Mouse (Mus musculus): Measurements from ENCODE around the gene Srarp. TPM values are rescaled to one million over a fixed set of nuclear protein-coding genes. Genes with fewer than 3 reads are reported as not detected.
A peak's percentile ranks its signal among the peaks of the same experiment; 100 is the strongest.

The Srarp gene
- polyA plus RNA-seq, 1 experiment from 2014 or later, result not detected

- H3K36me3 ChIP-seq (ENCODE audit: insufficient read depth, low read length), result peaks cover 28% of the 10 kb centered on the region
- H3K27me3 ChIP-seq (ENCODE audit: insufficient read depth, low read length), result no peaks in the 10 kb centered on the region
- ATAC-seq (ENCODE audit: low FRiP score, low TSS enrichment), result no peak
- H3K4me2 ChIP-seq (replicated peaks; ENCODE audit: low read depth, low read length), result peak overlapping the region; percentile 83
- WGBS, result 6% methylated on average over 14 of the region's 14 CpGs
- H3K4me1 ChIP-seq (ENCODE audit: insufficient read depth, low read length), result peaks cover 21% of the 10 kb centered on the region
- peak overlapping the region; percentile 98 for H3K4me3 ChIP-seq (ENCODE audit: low read length)
- H3K9ac ChIP-seq (replicated peaks; ENCODE audit: low read length), result peak overlapping the region; percentile 99
- no peak overlapping the region for H3K27ac ChIP-seq (ENCODE audit: low read length)
- no peaks in the 10 kb centered on the region for H3K9me3 ChIP-seq (ENCODE audit: low read length)
Observed at GRCm38 (mm10) chr4:141445328-141445720, 9.4 kb upstream of the Srarp start.

- under 1% methylated on average over 84 of the region's 102 CpGs for WGBS
- Histone ChIP-seq H3K4me2 (replicated peaks; ENCODE audit: low read depth, low read length) (peak within 1 kb of the TSS; percentile 83), H3K27ac (ENCODE audit: low read length) (peak within 1 kb of the TSS; percentile 71), H3K9ac (replicated peaks; ENCODE audit: low read length) (peak within 1 kb of the TSS; percentile 99), H3K4me1 (ENCODE audit: insufficient read depth, low read length) (peaks cover 21% of the 10 kb centered on the region), H3K9me3 (ENCODE audit: low read length) (no peaks in the 10 kb centered on the region), H3K36me3 (ENCODE audit: insufficient read depth, low read length) (peaks cover 26% of the 10 kb centered on the region), H3K4me3 (ENCODE audit: low read length) (peak within 1 kb of the TSS; percentile 98), H3K27me3 (ENCODE audit: insufficient read depth, low read length) (no peaks in the 10 kb centered on the region)
- ATAC-seq (ENCODE audit: low FRiP score, low TSS enrichment), result peak; percentile 91
Observed at GRCm38 (mm10) chr4:141444451-141445327, 8.8 kb upstream of the Srarp start, which contains the start of gene Zbtb17. Zbtb17 (plus strand) TSS chr4:141444654.

GRCm38 (mm10) chr4:141443641-141444429, 7.9 kb upstream of the Srarp start:
- 40% methylated on average over 11 of the region's 11 CpGs for WGBS
- Histone ChIP-seq H3K9me3 (ENCODE audit: low read length) (no peaks in the 10 kb centered on the region), H3K4me1 (ENCODE audit: insufficient read depth, low read length) (peaks cover 21% of the 10 kb centered on the region), H3K9ac (replicated peaks; ENCODE audit: low read length) (peak overlapping the region; percentile 99), H3K27me3 (ENCODE audit: insufficient read depth, low read length) (no peaks in the 10 kb centered on the region), H3K4me2 (replicated peaks; ENCODE audit: low read depth, low read length) (peak overlapping the region; percentile 69), H3K27ac (ENCODE audit: low read length) (peak overlapping the region; percentile 55; the same call in 1 of the 2 replicates), H3K4me3 (ENCODE audit: low read length) (peak overlapping the region; percentile 98), H3K36me3 (ENCODE audit: insufficient read depth, low read length) (peaks cover 17% of the 10 kb centered on the region)
- no peak for ATAC-seq (ENCODE audit: low FRiP score, low TSS enrichment)

- H3K4me2 ChIP-seq (replicated peaks; ENCODE audit: low read depth, low read length), result no peak overlapping the region
- H3K27me3 ChIP-seq (ENCODE audit: insufficient read depth, low read length), result no peaks in the 10 kb centered on the region
- H3K4me1 ChIP-seq (ENCODE audit: insufficient read depth, low read length), result peaks cover 17% of the 10 kb centered on the region
- H3K4me3 ChIP-seq (ENCODE audit: low read length), result no peak overlapping the region
- H3K36me3 ChIP-seq (ENCODE audit: insufficient read depth, low read length), result no peaks in the 10 kb centered on the region
- no peak overlapping the region for H3K9ac ChIP-seq (replicated peaks; ENCODE audit: low read length)
- ATAC-seq (ENCODE audit: low FRiP score, low TSS enrichment), result no peak
- no peaks in the 10 kb centered on the region for H3K9me3 ChIP-seq (ENCODE audit: low read length)
- H3K27ac ChIP-seq (ENCODE audit: low read length), result no peak overlapping the region
Observed at GRCm38 (mm10) chr4:141440877-141441276, 5.0 kb upstream of the Srarp start.

GRCm38 (mm10) chr4:141439083-141439803, 3.3 kb upstream of the Srarp start:
- 73% methylated on average over 12 of the region's 12 CpGs for WGBS
- Histone ChIP-seq H3K27ac (ENCODE audit: low read length) (no peak overlapping the region), H3K4me1 (ENCODE audit: insufficient read depth, low read length) (peaks cover 9% of the 10 kb centered on the region; the same call in 1 of the 2 replicates), H3K4me3 (ENCODE audit: low read length) (no peak overlapping the region), H3K36me3 (ENCODE audit: insufficient read depth, low read length) (no peaks in the 10 kb centered on the region), H3K27me3 (ENCODE audit: insufficient read depth, low read length) (no peaks in the 10 kb centered on the region), H3K9me3 (ENCODE audit: low read length) (no peaks in the 10 kb centered on the region), H3K4me2 (replicated peaks; ENCODE audit: low read depth, low read length) (no peak overlapping the region), H3K9ac (replicated peaks; ENCODE audit: low read length) (no peak overlapping the region)
- no peak for ATAC-seq (ENCODE audit: low FRiP score, low TSS enrichment)

- 81% methylated on average over 18 of the region's 18 CpGs for whole genome bisulfite sequencing
Observed at GRCm38 (mm10) chr4:141433191-141433590, 2.7 kb downstream of the Srarp start.

GRCm38 (mm10) chr4:141432666-141433065, 3.2 kb downstream of the Srarp start:
- no peak for ATAC-seq (ENCODE audit: low FRiP score, low TSS enrichment)
- no peaks in the 10 kb centered on the region for H3K4me1 ChIP-seq (ENCODE audit: insufficient read depth, low read length)
- no peak overlapping the region for H3K27ac ChIP-seq (ENCODE audit: low read length)
- H3K9me3 ChIP-seq (ENCODE audit: low read length), result no peaks in the 10 kb centered on the region
- no peak overlapping the region for H3K4me2 ChIP-seq (replicated peaks; ENCODE audit: low read depth, low read length)
- no peaks in the 10 kb centered on the region for H3K36me3 ChIP-seq (ENCODE audit: insufficient read depth, low read length)
- 54% methylated on average over 13 of the region's 14 CpGs for WGBS
- no peak overlapping the region for H3K4me3 ChIP-seq (ENCODE audit: low read length)
- H3K27me3 ChIP-seq (ENCODE audit: insufficient read depth, low read length), result no peaks in the 10 kb centered on the region
- H3K9ac ChIP-seq (replicated peaks; ENCODE audit: low read length), result no peak overlapping the region

More at GRCm38 (mm10) chr4:141433191-141433590, 2.7 kb downstream of the Srarp start:
- Histone ChIP-seq H3K4me1 (ENCODE audit: insufficient read depth, low read length) (no peaks in the 10 kb centered on the region), H3K4me2 (replicated peaks; ENCODE audit: low read depth, low read length) (no peak overlapping the region), H3K9ac (replicated peaks; ENCODE audit: low read length) (no peak overlapping the region), H3K36me3 (ENCODE audit: insufficient read depth, low read length) (no peaks in the 10 kb centered on the region), H3K27me3 (ENCODE audit: insufficient read depth, low read length) (no peaks in the 10 kb centered on the region), H3K4me3 (ENCODE audit: low read length) (no peak overlapping the region), H3K9me3 (ENCODE audit: low read length) (no peaks in the 10 kb centered on the region), H3K27ac (ENCODE audit: low read length) (no peak overlapping the region)
- ATAC-seq (ENCODE audit: low FRiP score, low TSS enrichment), result no peak

- H3K9ac ChIP-seq (replicated peaks; ENCODE audit: low read length), result no peak overlapping the region
- peaks cover 10% of the 10 kb centered on the region; the same call in 1 of the 2 replicates for H3K4me1 ChIP-seq (ENCODE audit: insufficient read depth, low read length)
- WGBS, result 40% methylated on average over 9 of the region's 9 CpGs
- ATAC-seq (ENCODE audit: low FRiP score, low TSS enrichment), result no peak
- no peak overlapping the region for H3K4me2 ChIP-seq (replicated peaks; ENCODE audit: low read depth, low read length)
- H3K27ac ChIP-seq (ENCODE audit: low read length), result no peak overlapping the region
- no peaks in the 10 kb centered on the region for H3K9me3 ChIP-seq (ENCODE audit: low read length)
- H3K4me3 ChIP-seq (ENCODE audit: low read length), result no peak overlapping the region
- no peaks in the 10 kb centered on the region for H3K36me3 ChIP-seq (ENCODE audit: insufficient read depth, low read length)
- H3K27me3 ChIP-seq (ENCODE audit: insufficient read depth, low read length), result no peaks in the 10 kb centered on the region
Observed at GRCm38 (mm10) chr4:141430997-141431396, 4.9 kb downstream of the Srarp start.

GRCm38 (mm10) chr4:141429847-141430246, 6.1 kb downstream of the Srarp start:
- no peaks in the 10 kb centered on the region for H3K36me3 ChIP-seq (ENCODE audit: insufficient read depth, low read length)
- WGBS, result 52% methylated on average over 9 of the region's 9 CpGs
- no peak overlapping the region for H3K9ac ChIP-seq (replicated peaks; ENCODE audit: low read length)
- H3K4me1 ChIP-seq (ENCODE audit: insufficient read depth, low read length), result peaks cover 19% of the 10 kb centered on the region
- no peaks in the 10 kb centered on the region for H3K9me3 ChIP-seq (ENCODE audit: low read length)
- H3K4me2 ChIP-seq (replicated peaks; ENCODE audit: low read depth, low read length), result no peak overlapping the region
- no peak overlapping the region for H3K27ac ChIP-seq (ENCODE audit: low read length)
- H3K27me3 ChIP-seq (ENCODE audit: insufficient read depth, low read length), result no peaks in the 10 kb centered on the region
- ATAC-seq (ENCODE audit: low FRiP score, low TSS enrichment), result no peak
- H3K4me3 ChIP-seq (ENCODE audit: low read length), result no peak overlapping the region

Data from kidney, embryonic 16.5 days (tissue).